Mouse (Mus musculus) urinary bladder, postnatal 14 days (tissue): ENCODE measurements around the gene Clasp1.
A peak's percentile ranks its signal among the peaks of the same experiment; 100 is the strongest.

Experiments
- DNase-seq: peaks from one replicate; pipeline ENCODE4 v3.0.0; 2021; ENCODE audit warnings: low spot score

The Clasp1 gene

GRCm38 (mm10) chr1:118450891-118451450, 62.1 kb downstream of the Clasp1 start:
- no peak for DNase-seq

- no peak for DNase-seq
Measured at GRCm38 (mm10) chr1:118453577-118453976, 64.7 kb downstream of the Clasp1 start.

DNA sequence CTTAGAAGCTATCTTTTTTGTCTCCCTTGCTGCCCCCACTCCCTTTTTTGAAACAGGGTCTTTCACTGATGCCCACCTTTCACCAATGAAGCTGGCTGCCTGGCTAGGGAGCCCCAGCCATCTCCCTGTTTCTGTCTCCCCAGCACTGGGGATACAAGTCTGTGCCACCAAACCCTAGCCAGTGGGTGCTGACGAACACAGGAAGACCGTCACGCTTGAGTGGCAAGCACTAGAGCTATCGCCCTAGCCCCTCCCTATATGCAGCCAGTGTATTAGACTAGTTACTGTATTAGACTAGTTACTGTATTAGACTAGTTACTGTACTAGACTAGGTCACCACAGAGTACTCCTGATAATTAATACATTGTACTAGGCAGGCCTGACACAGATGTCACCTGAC, 66.0 kb downstream of the Clasp1 start:
- no peak for DNase-seq

GRCm38 (mm10) chr1:118457256-118457882, 68.5 kb downstream of the Clasp1 start:
- no peak for DNase-seq

- no peak for DNase-seq
Measured at GRCm38 (mm10) chr1:118457883-118458259, 69.0 kb downstream of the Clasp1 start.

- no peak for DNase-seq
Measured at GRCm38 (mm10) chr1:118458279-118458678, 69.4 kb downstream of the Clasp1 start.

DNA sequence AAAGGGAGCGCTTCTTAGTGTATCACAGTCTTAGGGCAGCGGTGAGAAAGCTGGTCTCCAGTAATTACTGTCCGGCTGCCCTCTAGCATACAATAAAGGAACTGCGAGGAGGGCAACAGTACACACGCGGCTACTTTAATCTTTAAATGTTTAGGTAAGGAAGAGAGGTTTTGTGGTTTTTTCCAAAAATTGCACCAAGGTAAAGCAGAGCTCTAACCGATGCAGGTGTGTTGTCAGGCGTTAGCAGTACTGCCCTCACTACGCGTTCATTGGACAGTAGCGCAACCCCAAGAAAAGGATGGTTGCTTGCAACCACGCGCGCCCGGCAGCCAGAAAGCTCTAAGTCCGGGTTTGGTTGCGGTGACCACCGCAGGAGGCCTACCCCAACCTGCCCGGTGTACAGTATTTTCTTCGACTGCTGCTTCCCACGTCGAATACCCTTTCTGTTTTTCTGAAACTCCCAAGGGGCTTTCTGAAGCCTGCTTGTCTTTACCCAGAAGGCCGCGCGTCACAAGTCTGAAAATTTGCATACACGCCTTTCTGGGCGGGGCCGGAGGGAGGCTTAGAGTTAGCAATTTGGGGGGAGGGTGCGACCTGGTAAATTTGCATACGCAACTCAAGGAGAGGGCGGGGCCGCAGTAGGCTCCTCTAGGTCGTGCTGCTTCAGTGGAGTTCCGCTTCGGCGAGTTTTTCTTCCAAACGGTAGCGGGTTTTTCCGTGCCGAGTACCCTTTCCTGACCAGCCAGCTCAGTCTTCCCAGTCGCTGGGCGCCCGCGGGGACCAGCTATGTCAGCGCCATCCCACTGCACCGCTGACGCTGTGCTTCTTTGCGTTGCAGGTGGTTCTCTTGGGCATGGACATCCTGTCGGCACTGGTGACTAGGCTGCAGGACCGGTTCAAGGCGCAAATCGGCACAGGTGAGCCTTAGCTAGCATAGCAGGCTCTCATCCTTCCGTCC, 70.4 kb downstream of the Clasp1 start:
- DNase-seq = peak; percentile 93

DNA sequence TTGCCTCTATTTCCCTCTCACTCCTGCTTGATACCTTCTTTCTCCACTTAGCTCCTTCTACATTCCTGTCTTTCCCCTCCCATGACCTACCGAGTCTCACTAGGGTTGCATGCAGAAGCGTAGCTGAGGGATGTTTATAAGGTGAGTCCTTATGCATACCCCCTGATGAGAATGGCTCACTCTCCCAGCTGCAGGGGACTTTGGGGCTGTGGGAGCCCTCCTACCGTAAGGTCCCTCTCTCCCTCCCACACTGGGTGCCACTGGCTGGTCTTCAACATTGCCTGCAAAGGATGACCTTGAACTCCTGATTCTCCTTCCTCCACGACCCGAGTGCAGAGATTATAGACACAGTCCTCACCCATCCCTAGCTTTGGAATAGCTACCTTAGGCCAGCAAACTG, 71.9 kb downstream of the Clasp1 start:
- DNase-seq = no peak

DNA sequence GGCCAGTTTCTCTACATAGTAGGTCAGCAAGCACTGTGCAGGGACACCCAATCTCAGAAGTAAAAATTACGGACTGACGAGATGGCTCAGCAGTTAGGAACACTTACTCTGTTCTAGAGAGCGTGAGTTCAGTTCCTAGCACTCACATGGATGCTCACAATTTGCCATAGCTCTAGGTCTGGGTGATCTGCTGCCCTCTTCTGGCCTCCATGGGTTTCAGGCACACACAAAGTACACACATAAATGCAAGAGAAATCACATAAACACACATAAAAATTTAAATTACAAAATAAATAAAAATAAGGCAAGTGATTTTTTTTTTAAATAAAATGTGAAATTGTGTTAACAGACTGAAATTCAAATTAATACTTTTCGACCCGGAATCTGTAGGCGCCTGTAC, 77.2 kb downstream of the Clasp1 start:
- no peak for DNase-seq

DNA sequence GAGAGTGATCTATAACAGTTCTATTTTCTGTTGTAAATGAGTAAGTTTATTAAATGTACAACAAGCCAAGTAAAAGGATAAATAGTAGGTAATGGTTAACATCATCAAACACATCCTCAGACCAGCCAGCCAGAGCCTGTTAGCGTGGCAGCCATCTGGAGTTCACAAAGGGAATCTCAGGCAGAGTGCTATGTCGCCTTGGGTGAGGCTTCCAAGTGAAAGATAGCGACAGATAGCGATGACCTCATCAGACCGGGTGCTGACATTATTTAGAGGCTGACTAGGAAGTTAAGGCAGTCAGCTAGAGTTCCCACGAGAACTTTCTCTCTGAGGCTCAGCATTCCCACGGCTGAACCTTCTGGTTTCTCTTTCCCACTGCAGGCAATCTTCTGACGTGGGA, 83.5 kb downstream of the Clasp1 start:
- no peak for DNase-seq

- peak; percentile 18 for DNase-seq
Measured at GRCm38 (mm10) chr1:118476919-118477318, 88.1 kb downstream of the Clasp1 start.

- no peak for DNase-seq
Measured at GRCm38 (mm10) chr1:118479246-118479645, 90.4 kb downstream of the Clasp1 start.

DNA sequence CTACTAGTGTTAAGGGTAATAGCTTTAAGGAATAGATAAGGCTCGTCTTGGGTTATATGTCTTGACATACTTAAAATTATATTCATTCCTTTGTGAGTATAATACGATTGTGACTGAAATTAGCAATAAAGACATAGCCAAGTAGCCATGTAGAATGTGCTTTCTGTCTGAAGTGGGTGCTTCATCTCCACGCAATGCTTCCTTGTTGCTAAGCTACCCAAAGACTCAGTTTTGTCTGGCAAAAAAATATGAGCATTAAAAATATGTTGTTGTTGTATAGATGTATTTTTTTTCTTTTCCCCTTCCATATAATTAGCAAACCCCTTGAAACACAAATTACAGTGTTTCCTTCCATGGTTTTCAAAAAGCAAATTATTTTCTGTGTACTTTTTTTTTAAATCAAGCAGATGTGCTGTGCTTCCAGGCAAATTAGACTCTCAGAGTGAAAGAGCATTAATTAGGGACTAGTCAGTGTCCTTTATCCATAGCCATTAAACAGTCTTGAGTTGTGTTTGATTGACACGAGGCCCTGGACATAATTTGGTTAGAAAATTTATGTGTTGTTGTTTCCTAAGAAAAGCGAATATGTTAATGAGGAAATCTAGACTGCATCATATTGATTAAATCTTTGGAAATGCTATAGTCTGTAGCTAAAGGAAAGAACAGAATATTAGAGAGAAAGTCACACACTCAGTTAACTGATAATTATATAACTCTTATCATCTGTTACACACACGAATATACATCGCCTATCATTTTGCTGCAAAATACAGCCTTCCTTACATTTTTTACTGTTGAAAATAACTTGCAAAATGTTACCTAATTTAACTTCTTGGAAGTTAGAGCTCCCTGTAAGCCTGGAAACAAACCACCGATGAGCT, 91.9 kb downstream of the Clasp1 start:
- no peak for DNase-seq

GRCm38 (mm10) chr1:118481365-118481702, 92.5 kb downstream of the Clasp1 start:
- peak; percentile 28 for DNase-seq

- DNase-seq = no peak
Measured at GRCm38 (mm10) chr1:118481703-118482102, 92.8 kb downstream of the Clasp1 start.

GRCm38 (mm10) chr1:118482285-118483019, 93.6 kb downstream of the Clasp1 start:
- no peak for DNase-seq

GRCm38 (mm10) chr1:118483504-118484096, 94.7 kb downstream of the Clasp1 start:
- no peak for DNase-seq

DNA sequence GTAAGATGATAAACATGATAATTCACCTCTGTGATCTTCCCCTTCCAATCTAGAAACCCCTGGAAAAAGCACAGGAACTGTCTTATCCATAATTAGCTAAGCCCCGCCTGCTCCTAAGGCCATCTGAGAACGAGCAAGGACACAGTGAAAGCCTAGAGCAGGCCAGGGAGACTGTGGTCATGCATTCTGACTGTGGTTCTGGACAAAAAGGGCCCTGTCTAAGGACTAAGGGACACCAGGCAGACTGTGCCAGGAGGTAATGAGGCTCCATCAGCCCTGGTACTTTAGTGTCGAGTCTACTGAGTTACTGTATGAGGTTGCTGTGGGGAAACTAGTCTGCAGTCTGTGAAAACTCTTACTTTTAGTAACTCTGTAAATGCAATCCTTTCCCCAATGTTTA, 96.7 kb downstream of the Clasp1 start:
- no peak for DNase-seq

DNA sequence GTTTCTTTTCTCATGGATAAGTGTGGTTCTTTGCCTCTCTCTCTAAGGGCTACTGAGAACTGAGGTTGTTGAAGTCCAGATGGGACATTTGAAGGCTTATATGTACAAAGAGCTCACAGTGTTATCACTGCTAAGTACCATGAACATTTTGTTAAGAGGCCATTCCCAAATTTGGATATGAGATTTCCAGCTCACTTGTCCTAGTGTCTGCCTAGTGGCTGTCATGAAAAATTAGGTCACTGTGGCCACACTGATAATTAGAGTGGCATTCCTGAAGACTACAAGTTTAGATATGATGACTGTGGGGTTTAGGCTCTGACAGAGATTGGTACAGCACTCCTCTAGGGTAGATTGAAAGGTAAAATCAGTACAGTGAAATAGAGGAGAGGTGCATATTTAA, 97.2 kb downstream of the Clasp1 start:
- DNase-seq = no peak

- DNase-seq = no peak
Measured at GRCm38 (mm10) chr1:118492811-118493210, 104.0 kb downstream of the Clasp1 start.

GRCm38 (mm10) chr1:118494551-118494950, 105.7 kb downstream of the Clasp1 start:
- DNase-seq = no peak
